Mouse (Mus musculus): ENCODE measurements around the gene Hipk2.
"Not testable (repeated sequence)": the region's sequence is repeated elsewhere in the genome, so short reads cannot be mapped to it uniquely, and the experiment has no call there.

The Hipk2 gene

GRCm38 (mm10) chr6:38703526-38703925 lies 172.4 kb downstream of the Hipk2 start:
- no peak for DNase-seq (ENCODE audit: low read depth, low spot score)

DNA sequence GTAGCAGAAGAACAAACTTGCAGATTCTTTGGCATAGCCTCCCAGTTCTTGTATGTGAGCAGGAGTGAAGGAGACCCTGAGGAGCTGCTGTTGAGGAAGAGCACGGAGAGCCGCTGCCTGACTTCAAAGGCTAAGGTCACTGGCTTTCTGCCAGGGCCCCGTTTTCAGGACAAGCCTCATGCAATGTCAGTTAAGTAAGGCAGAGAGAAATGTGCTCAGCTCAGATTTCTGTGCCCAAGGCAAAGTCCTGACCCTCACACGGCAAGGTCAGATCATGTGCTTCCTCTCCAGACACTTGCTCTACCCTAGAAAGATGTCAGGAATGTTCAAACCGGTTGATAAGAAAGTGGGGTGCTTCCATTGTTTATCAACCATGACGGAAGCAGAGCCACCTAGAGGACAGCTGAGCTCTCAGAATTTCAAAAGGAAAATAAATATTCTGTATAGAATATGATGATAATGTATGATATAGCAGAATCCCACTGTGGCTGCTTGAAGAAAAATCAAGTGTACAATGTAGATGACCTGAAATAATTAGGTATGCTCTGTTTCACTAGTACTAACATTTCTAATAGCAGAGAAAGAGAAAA lies 173.1 kb downstream of the Hipk2 start:
- DNase-seq (ENCODE audit: low read depth, low spot score), result peak; percentile 22

DNA sequence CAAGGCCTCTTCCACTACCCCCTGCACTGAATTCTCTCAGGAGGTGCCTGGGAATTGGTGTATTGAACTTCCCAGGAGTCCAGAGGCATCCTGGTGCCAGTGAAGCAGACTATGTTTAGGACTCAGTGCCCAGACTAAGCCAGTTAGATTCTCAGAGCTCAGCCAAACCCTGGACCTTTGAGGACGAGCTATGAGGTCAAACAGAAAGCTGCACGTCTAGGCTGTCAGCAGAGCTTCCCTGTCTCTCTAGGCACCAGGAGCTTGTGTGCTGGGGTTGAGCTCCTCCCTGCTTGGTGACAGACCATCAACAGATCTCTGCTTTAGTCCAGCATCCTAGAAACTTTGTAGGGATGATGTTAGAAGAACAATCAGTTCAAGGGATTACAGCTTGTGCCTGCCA lies 174.5 kb downstream of the Hipk2 start:
- DNase-seq (ENCODE audit: low read depth, low spot score), result no peak

DNA sequence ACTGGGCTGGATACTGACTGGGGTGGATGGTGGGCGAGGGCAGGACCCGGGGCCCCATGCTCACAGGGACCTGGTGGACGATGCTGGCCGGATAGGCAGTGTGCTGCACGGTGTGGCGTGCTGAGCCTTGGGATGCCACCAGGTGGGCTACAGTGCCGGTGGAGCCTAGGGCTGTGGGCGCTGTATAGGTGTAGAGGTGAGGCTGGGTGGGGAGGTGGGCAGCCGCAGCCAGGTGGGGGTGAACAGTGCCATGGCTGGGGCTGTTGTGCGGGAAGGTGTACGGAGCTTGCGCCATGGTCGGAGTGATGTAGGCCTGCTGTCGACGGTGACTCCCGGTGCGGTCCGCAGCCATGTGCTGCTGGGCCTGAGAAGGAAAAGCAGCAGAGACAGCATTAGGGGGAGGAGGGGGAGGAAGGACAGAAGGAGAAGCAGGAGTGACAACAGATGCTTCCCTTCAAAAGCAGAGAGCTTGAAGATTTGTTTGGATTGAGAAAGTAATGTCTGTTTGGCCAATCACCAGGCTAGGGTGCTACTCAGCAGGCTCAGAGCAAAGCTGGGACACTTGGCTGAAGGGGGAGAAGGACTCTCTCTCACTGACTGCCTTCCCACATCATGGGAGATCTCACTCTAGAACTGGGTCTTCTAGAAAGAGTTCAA lies 177.6 kb downstream of the Hipk2 start:
- no peak for DNase-seq (ENCODE audit: low read depth, low spot score)

DNA sequence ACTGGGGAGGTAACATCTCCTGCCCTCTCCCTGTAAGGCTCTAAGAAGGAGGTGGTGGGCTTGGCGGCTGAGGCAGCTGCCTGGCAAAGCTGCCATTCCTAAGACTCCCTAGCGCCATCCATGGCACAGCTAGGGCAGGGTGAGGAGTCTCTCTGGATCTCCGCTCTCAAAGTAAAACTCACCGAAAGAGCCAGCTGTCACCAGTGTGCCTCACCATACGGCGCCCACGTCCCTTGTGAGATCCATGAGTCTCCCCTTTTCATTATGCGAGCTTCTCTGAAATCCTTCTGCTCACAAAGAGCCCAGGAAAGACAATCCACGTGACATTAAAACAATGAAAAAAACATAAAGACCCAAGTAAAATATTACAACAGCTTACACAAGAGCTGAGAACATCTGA lies 179.4 kb downstream of the Hipk2 start:
- DNase-seq (ENCODE audit: low read depth, low spot score), result no peak

GRCm38 (mm10) chr6:38695380-38696054 lies 180.4 kb downstream of the Hipk2 start:
- DNase-seq (ENCODE audit: low read depth, low spot score), result peak; percentile 89

GRCm38 (mm10) chr6:38692556-38692955 lies 183.4 kb downstream of the Hipk2 start:
- no peak for DNase-seq (ENCODE audit: low read depth, low spot score)

DNA sequence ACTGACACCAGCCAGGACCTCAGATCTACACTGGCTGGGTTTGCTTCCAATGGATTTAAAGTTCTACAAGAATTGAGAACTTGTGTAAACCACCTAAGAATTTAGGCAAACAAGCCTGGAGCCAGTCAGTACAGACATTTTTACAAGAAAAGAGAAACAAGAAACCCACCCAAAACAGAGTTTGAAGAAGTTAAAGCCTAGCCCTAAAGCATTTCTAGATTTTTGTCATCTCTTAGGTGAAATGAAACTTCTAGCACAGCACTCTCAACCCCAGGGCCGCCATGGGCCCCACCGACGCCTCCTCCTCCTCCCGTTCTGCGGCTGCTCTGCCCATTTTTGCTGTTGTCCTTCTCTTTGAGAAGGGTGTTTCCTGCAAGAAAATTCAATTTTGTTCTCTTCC lies 184.9 kb downstream of the Hipk2 start:
- DNase-seq (ENCODE audit: low read depth, low spot score), result no peak

- no peak for DNase-seq (ENCODE audit: low read depth, low spot score)
These were observed 185.3 kb downstream of the Hipk2 start for GRCm38 (mm10) chr6:38690615-38691014.

GRCm38 (mm10) chr6:38688841-38689240 lies 187.1 kb downstream of the Hipk2 start:
- DNase-seq (ENCODE audit: low read depth, low spot score), result no peak

DNA sequence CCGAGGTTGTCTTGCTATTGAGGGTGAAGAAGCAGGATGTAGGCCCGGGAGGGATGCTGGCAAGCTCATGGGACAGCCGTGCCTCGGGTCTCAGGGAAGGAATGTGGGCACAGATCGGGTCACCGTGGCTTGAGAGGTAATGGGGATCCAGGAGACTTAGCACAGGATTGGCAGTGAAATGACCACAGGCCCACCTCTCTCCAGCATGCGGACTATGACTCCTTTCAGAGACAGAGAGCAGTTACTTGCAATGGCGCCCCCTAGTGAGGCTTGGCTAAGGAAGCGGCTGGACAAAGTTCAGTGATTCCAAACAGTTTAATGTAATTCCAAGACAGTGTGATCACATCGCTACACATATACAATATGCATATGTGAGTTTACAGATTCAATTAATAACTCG lies 188.7 kb downstream of the Hipk2 start:
- DNase-seq (ENCODE audit: low read depth, low spot score), result peak; percentile 37

DNA sequence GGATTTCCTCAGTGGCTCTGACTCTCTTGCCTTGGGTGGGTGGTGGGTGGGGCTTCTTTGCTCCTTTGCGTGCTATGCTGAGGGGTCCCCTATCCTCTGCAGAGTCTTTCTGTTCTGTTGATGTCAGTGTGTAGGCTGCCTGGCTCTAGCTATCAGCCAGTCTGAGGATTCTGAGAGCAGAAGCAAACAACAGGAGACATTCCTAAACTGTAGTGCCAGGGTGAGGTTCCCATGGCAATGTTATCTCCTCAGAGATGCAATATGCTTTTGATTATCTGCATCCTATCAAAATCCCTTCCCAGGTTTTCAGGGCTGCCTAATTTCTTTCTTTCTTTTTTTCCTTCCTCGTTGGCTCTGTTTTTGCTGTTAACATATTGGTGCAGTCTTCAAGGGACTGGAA lies 193.4 kb downstream of the Hipk2 start:
- no peak for DNase-seq (ENCODE audit: low read depth, low spot score)

- DNase-seq (ENCODE audit: low read depth, low spot score), result no peak
These were observed 198.3 kb downstream of the Hipk2 start for GRCm38 (mm10) chr6:38677629-38678028.

- no peak for DNase-seq (ENCODE audit: low read depth, low spot score)
These were observed 199.2 kb downstream of the Hipk2 start for GRCm38 (mm10) chr6:38676723-38677122.

DNA sequence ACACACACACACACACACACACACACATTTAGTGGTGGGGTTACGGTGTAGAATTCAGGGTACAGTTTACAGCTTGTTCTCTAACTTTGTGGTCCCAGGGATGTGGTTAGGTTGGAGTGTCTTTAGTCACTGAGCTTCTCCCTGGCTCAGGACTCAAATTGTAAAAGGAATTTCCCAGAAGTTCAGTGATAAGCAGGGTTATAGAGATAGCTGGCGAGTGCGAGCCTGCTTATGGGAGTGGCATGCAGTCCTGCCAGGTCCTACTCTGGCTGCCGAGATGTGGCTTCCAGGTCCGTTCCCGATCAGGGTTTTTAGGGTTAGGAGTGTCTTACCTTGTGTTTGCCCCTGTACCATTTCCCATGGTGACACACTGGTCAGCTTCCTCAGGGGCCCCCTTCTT lies 199.7 kb downstream of the Hipk2 start:
- no peak for DNase-seq (ENCODE audit: low read depth, low spot score)

DNA sequence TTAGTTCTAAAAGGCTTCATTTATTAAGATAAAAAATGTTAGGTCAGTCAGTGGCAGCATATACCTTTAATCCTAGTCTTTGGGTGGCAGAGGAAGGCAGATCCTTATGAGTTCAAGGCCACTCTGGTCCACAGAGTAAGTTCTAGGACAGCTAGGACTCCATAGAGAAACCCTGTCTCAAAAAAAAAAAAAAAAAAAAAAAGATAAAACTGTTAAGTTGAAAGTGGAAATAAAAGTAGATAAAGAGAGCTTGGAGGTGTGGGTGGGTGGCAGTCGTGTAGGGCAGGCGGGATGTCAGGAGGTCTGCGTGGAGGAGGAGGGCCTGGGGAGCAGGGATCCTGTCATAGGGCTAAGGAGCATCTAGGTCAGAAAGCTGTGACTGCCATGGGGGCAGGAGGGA lies 204.0 kb downstream of the Hipk2 start:
- no peak for DNase-seq (ENCODE audit: low read depth, low spot score)

- no peak for DNase-seq (ENCODE audit: low read depth, low spot score)
These were observed 204.7 kb downstream of the Hipk2 start for GRCm38 (mm10) chr6:38671270-38671669.

GRCm38 (mm10) chr6:38670488-38670887 lies 205.5 kb downstream of the Hipk2 start:
- not testable (repeated sequence) for DNase-seq (ENCODE audit: low read depth, low spot score)

DNA sequence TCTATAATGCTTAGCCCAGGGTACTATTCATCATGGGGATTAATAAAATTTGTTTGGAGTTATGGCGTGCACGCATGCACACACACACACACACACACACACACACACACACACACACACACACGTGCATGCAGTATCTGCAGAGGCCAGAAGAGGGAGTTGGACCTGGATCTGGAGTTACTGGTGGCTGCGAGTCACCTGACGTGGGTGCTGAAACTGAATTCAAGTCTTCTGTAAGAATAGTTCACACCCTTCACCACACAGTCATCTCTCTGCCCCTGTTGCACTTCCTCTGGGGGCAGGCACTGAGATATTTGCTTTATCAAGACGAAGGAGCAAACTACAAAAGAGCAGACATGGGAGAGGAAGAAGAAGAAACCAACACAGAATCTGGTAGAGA lies 206.4 kb downstream of the Hipk2 start:
- no peak for DNase-seq (ENCODE audit: low read depth, low spot score)

GRCm38 (mm10) chr6:38662714-38663615 lies 213.0 kb downstream of the Hipk2 start, which contains the start of gene Clec2l:
Clec2l (plus strand) TSS chr6:38663069.
- peak; percentile 50 for DNase-seq (ENCODE audit: low read depth, low spot score)

DNA sequence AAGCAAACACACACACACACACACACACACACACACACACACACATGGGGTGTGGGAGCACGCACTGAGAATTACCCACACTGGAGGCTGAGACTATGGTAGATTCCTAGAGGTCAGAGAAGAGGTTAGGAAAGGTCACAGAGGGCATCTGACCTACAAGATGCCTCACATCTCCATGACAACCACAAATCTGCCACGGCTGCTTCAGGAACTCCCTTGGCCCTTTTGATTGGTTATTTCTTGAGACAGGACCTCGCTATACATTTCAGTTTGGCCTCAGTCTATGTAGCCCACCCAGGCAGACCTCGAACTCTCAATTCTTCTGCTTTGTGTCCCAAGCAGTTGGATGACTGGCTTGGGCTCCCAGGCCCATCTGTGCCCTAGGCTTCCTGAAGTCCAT lies 214.3 kb downstream of the Hipk2 start:
- no peak for DNase-seq (ENCODE audit: low read depth, low spot score)
